Mouse (Mus musculus) testis, adult 2 months (tissue): ENCODE measurements around the gene Cox10. TPM values are rescaled to one million over a fixed set of nuclear protein-coding genes. Genes with fewer than 3 reads are reported as not detected.

Experiments used
- H3K27ac ChIP-seq: fragments of 200-500 bp; 2 replicates; pipeline ENCODE4 v1.5.1; 2012; ENCODE audit warnings: low read depth, low read length; ENCODE audit not compliant: control insufficient read depth, insufficient read depth
- H3K27me3 ChIP-seq: fragments of 200-500 bp; 2 replicates; pipeline ENCODE4 v1.6.1; 2012; ENCODE audit warnings: mild to moderate bottlenecking, low read length, moderate library complexity; ENCODE audit not compliant: control insufficient read depth, insufficient read depth
- H3K36me3 ChIP-seq: fragments of 200-500 bp; 2 replicates; pipeline ENCODE4 v1.6.1; 2012; ENCODE audit warnings: mild to moderate bottlenecking, low read length; ENCODE audit not compliant: control insufficient read depth, insufficient read depth
- H3K4me1 ChIP-seq: fragments of 200-500 bp; 2 replicates; pipeline ENCODE4 v1.6.1; 2012; ENCODE audit warnings: low read length; ENCODE audit not compliant: control insufficient read depth, insufficient read depth
- H3K4me3 ChIP-seq: fragments of 200-500 bp; 2 replicates; pipeline ENCODE4 v1.5.1; 2012; ENCODE audit warnings: low read depth, mild to moderate bottlenecking, low read length, moderate library complexity, mixed read lengths; ENCODE audit not compliant: control insufficient read depth
- CTCF ChIP-seq: fragments of 200-500 bp; IDR thresholded peaks from 2 replicates; pipeline ENCODE4 v1.5.1; 2012; ENCODE audit warnings: low read depth, mild to moderate bottlenecking, inconsistent platforms, low read length, moderate library complexity; ENCODE audit not compliant: control insufficient read depth, insufficient read depth, insufficient replicate concordance
- POLR2A ChIP-seq: fragments of 200-500 bp; IDR thresholded peaks from 2 replicates; pipeline ENCODE4 v1.6.1; 2012; ENCODE audit warnings: low read depth, mild to moderate bottlenecking, inconsistent platforms, low read length, moderate library complexity; ENCODE audit not compliant: control insufficient read depth
- polyA plus RNA-seq: library from polyadenylated mRNA; depleted of rRNA; stranded (reverse); fragments of >200 nt; gene quantifications from 2 replicates; pipeline ENCODE4 v1.2.3, GENCODE M21; 2012

The Cox10 gene
- polyA plus RNA-seq, 1 experiment = 11.9 TPM

DNA sequence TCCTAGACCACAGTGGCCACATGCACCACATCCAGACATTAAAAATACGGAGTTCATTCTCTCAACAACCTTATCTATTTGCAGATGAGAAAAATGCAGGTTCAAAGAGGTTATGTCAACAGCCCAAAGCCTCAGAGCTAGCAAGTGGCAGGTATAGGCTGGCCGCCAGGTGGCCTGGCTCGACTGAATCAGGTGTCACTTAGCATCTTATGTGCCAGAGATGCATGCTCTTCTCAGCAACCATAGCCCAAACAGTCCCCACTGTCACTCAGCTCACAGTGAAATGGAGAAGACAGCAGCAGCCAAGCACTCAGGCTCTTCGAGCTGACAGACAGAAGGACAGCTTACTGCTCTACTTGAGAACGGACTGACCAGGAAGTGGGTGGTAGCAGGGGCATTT lies 44.6 kb downstream of the Cox10 start:
- Histone ChIP-seq H3K27me3 (no peaks in the 10 kb centered on the region), H3K4me3 (no peak overlapping the region), H3K36me3 (no peaks in the 10 kb centered on the region), H3K27ac (no peak overlapping the region), H3K4me1 (no peaks in the 10 kb centered on the region)
- no peak for TF ChIP-seq POLR2A
- no peak for TF ChIP-seq CTCF

DNA sequence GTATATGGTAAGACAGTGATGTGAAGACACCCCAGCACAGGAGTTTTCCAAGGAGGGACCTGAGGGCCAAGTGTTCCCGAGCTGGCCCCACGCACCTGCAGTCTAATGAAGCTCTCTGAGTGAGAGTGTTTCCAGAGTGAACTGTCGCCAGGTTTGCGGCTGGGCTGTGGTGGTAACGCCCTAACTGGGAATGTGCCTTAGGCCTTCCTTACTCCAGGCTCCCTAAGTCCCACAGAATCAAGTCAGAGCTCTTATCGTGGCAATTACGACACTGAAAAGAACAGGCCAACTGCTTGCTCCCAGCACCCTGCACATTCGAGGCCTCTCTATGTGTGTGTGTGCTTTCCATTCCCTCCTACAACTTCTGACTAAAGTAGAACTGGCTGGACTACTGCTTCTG lies 51.8 kb downstream of the Cox10 start:
- H3K4me1 ChIP-seq = no peaks in the 10 kb centered on the region
- TF ChIP-seq CTCF (no peak), POLR2A (no peak)
- H3K4me3 ChIP-seq = no peak overlapping the region
- H3K36me3 ChIP-seq = no peaks in the 10 kb centered on the region
- H3K27me3 ChIP-seq = no peaks in the 10 kb centered on the region
- no peak overlapping the region for H3K27ac ChIP-seq

DNA sequence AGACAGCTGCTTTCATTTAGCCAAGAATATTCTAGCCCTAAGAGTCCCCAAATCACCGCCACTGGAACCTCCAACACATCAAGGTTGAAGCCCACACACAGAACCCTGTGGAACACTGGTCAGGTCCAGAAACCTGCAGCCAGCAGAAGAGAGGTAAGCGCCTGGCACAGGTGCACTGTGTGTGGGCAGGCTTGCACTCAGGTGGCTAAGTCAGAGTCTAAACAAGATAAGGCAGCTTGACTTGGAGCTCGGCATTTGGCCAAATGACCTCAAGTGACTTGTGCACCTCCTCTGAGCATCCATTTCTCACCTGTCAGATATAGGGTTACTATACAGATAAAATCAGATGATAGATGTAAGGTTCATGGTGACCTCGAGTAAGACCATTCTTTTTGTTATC lies 53.4 kb downstream of the Cox10 start:
- Histone ChIP-seq H3K36me3 (no peaks in the 10 kb centered on the region), H3K27me3 (no peaks in the 10 kb centered on the region), H3K27ac (no peak overlapping the region), H3K4me1 (no peaks in the 10 kb centered on the region), H3K4me3 (no peak overlapping the region)
- no peak for TF ChIP-seq CTCF
- no peak for TF ChIP-seq POLR2A

DNA sequence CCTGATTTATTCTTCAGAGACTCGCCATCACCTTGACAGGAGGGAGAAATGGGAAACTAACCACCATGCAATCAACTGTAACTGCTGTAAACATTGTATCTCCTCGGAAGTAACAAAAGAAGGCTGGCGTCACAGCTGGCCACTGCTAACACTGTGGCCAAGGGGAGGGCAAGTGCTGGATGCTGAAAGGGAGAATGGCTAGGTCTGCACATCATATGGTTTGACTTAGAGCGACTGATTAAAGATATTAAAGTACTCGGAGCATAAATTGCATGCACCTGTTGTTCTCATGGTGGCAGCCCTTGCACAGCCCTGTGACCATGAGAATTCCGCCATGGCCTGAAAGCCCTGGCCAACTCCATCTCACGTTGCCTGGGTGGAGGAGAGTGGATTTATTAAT lies 54.7 kb downstream of the Cox10 start:
- Histone ChIP-seq H3K4me1 (no peaks in the 10 kb centered on the region), H3K4me3 (no peak overlapping the region), H3K27ac (no peak overlapping the region), H3K36me3 (no peaks in the 10 kb centered on the region), H3K27me3 (no peaks in the 10 kb centered on the region)
- TF ChIP-seq CTCF = no peak
- TF ChIP-seq POLR2A = no peak

DNA sequence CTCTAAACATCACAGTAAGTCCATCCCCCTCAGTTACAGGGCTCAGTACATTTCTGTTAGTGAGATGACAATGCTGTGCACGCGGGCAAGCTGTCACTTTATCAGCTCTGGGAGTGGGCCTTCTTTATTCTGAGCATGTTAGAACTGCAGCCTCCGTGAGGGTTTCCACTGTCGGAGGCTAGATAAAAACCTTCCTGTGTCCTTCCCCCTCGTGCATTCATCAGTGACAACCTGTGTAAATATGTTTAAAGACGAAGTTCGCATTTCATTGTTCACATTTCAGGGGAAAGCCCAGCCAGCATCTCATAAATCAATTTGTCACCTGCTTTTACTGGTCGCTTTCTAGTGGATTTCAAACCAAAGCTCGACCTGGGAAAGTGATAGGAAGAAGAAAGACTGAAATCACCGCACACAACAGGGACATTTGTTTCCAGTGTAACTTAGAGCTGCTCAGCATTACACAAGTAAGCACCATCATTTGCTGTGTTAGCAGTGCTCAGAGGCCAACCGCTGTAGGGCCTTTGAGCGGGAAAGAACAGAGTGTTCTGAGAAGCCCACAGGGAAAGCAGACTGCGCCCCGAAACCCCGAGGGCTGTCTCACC lies 55.8 kb downstream of the Cox10 start:
- Histone ChIP-seq H3K27ac (no peak overlapping the region), H3K36me3 (no peaks in the 10 kb centered on the region), H3K27me3 (no peaks in the 10 kb centered on the region), H3K4me1 (no peaks in the 10 kb centered on the region), H3K4me3 (no peak overlapping the region)
- TF ChIP-seq POLR2A (no peak), CTCF (no peak)

DNA sequence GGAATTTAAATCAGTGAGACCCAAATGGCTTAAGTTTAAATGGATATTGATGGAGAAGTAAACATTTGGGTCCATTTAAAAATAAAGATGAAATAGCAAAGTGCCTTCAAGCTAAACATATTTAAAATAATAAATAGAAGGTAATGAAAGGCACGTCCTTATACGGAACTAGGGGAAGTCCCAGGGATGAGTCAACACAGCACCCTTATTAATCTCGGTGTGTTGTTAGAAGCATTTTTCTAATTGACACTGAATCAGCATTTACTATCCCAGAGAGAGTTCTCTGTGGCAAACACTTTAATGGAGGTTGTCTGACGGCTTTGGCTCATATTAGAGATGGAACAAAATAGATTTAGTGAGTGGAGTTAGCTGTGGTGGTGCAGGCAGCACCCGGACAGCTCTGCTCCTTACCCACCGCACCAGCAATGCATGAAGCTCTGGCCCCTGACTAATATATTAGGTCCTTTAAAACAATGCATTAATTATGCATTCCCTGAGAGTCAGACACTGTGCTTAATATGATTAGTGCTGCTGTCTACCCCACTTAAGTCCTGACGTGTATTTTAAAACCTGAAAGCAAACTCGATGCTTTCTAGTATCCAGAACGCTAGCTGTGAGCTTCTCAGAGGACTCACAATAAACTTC lies 56.7 kb downstream of the Cox10 start:
- H3K4me3 ChIP-seq = no peak overlapping the region
- H3K27ac ChIP-seq = no peak overlapping the region
- TF ChIP-seq CTCF (no peak), POLR2A (no peak)
- no peaks in the 10 kb centered on the region for H3K4me1 ChIP-seq
- no peaks in the 10 kb centered on the region for H3K27me3 ChIP-seq
- no peaks in the 10 kb centered on the region for H3K36me3 ChIP-seq

DNA sequence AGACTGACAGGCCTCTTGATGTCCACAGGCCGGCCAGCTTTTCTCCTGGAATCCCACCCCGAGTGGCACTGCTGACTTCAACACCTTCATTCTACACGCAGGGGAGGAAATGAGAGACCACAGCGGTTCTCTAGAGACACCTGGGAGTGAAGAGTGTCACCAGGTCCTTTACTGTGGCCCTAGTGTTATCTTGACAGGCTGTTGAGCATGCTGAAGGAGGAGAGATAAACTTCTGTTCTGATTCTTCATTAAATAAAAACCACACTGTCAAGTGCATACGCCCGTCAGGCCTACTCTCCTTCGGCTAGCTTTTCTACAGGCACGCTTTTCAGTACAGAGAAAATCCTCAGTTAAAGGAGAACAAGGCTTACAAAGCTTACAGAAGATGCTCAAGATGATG lies 60.0 kb downstream of the Cox10 start:
- no peak overlapping the region for H3K27ac ChIP-seq

More for the DNA sequence above, 60.0 kb downstream of the Cox10 start:
- H3K27me3 ChIP-seq = no peaks in the 10 kb centered on the region
- TF ChIP-seq CTCF (no peak), POLR2A (no peak)
- no peak overlapping the region for H3K4me3 ChIP-seq
- H3K36me3 ChIP-seq = no peaks in the 10 kb centered on the region
- H3K4me1 ChIP-seq = no peaks in the 10 kb centered on the region
